1 mouse cellular context compared by ENCODE assay signal in the genomic region with DNA sequence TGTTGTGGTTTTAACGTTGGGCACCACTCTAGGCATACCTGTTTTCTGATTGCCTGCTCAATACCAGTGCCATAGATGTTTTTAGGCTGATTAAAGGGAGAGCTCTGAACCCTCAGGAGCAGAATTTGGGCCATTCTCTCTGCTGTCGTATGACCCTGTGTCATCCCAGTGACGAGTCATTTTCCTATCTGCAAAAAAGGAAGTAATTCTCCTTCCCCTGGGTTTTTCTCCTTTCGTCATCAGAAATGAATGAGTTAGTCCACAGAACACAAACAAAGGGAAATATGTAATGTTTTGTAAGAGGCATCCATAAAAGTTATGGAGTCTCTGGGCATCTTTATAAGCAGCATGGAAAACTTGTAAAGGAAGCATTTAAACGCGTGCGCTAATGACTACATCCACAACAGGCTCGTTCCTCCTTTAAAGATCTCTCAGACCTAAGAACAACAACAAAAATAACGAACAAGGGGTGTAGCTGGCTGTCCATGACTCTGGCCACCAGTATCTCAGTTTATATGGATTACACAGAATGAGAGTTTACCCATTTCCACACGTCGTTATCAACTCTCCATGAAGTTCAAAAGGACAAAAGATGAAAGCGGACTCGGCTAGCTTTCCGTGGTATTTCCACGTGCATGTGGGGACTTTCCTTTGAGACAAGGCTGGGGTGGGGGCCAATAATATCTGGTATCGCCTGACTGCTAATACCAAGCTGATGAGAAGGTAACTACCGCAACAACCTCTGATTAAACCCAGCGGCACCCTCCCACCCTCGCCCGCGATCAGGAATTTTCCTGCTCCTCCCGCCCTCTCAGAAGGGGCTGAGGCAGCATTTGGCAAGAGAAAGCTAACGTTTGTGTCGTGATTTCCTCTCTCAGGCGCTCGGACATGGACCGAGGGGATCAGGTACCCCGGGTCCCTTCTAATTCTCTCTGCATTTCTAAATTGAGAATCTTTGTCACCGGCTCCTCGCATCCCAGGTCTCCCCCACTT.
A peak's percentile ranks its signal among the peaks of the same experiment; 100 is the strongest.
TF ChIP-seq lines count a peak whose summit lies in the region.

No protein-coding gene starts in this region.

TF ChIP-seq in CH12.LX, 34 proteins besides CTCF, POLR2A, EP300 and RAD21 (continued from another document):
- TF ChIP-seq MYC (IDR thresholded peaks at IDR 0.05; ENCODE audit: low read depth, low read length): peak; percentile 71
- TF ChIP-seq NRF1 (IDR thresholded peaks at IDR 0.05; ENCODE audit: low read depth, low read length): no peak
- peak; percentile 75 for TF ChIP-seq BHLHE40 (IDR thresholded peaks at IDR 0.05; ENCODE audit: low read depth, low read length)
- TF ChIP-seq E2F4 (IDR thresholded peaks at IDR 0.05; ENCODE audit: insufficient replicate concordance, low read depth, low read length): no peak
- no peak for TF ChIP-seq ZNF384 (IDR thresholded peaks at IDR 0.05; ENCODE audit: low read depth, low read length)
- peak; percentile 79 for TF ChIP-seq IRF4 (IDR thresholded peaks at IDR 0.05; ENCODE audit: low read depth, low read length)
- TF ChIP-seq ETS1 (conservative IDR thresholded peaks at IDR 0.05; ENCODE audit: low read depth, low read length): peak; percentile 90
